Mouse (Mus musculus): ENCODE results near the gene Efcc1. TPM values are rescaled to one million over a fixed set of nuclear protein-coding genes. Genes with fewer than 3 reads are reported as not detected.
A peak's percentile ranks its signal among the peaks of the same experiment; 100 is the strongest.

The Efcc1 gene
- polyA plus RNA-seq, 1 experiment from 2014 or later: 0.46 TPM

GRCm38 (mm10) chr6:87732151-87733011 is 1.7 kb downstream of the Efcc1 start:
- H3K36me3 ChIP-seq: no peaks in the 10 kb centered on the region
- H3K9ac ChIP-seq: no peak overlapping the region
- ATAC-seq (ENCODE audit: insufficient number of reproducible peaks, low FRiP score): no peak
- H3K4me1 ChIP-seq (replicated peaks): peaks cover 37% of the 10 kb centered on the region
- H3K4me3 ChIP-seq: peak overlapping the region; percentile 51
- H3K9me3 ChIP-seq (replicated peaks): no peaks in the 10 kb centered on the region
- WGBS: 4% methylated on average over 52 of the region's 53 CpGs
- peak overlapping the region; percentile 84 for H3K4me2 ChIP-seq
- peaks cover 86% of the 10 kb centered on the region for H3K27me3 ChIP-seq (replicated peaks)
- H3K27ac ChIP-seq (ENCODE audit: poor library complexity, severe bottlenecking): no peak overlapping the region

GRCm38 (mm10) chr6:87733131-87733930 is 2.7 kb downstream of the Efcc1 start:
- no peaks in the 10 kb centered on the region for H3K36me3 ChIP-seq
- WGBS: 29% methylated on average over 14 of the region's 14 CpGs
- no peak overlapping the region for H3K27ac ChIP-seq (ENCODE audit: poor library complexity, severe bottlenecking)
- peaks cover 77% of the 10 kb centered on the region for H3K27me3 ChIP-seq (replicated peaks)
- H3K9ac ChIP-seq: no peak overlapping the region; the same call in 1 of the 2 replicates
- peaks cover 43% of the 10 kb centered on the region for H3K4me1 ChIP-seq (replicated peaks)
- H3K9me3 ChIP-seq (replicated peaks): no peaks in the 10 kb centered on the region
- peak overlapping the region; percentile 51 for H3K4me3 ChIP-seq
- peak overlapping the region; percentile 84 for H3K4me2 ChIP-seq
- ATAC-seq (ENCODE audit: insufficient number of reproducible peaks, low FRiP score): peak; percentile 33

- no peak overlapping the region for H3K4me2 ChIP-seq
- H3K27ac ChIP-seq (ENCODE audit: poor library complexity, severe bottlenecking): no peak overlapping the region
- no peak overlapping the region for H3K9ac ChIP-seq
- H3K27me3 ChIP-seq (replicated peaks): peaks cover 72% of the 10 kb centered on the region
- H3K9me3 ChIP-seq (replicated peaks): no peaks in the 10 kb centered on the region
- peaks cover 50% of the 10 kb centered on the region for H3K4me1 ChIP-seq (replicated peaks)
- no peak overlapping the region for H3K4me3 ChIP-seq
- H3K36me3 ChIP-seq: no peaks in the 10 kb centered on the region
- ATAC-seq (ENCODE audit: insufficient number of reproducible peaks, low FRiP score): no peak
- WGBS: 64% methylated on average over 5 of the region's 5 CpGs
Observed at GRCm38 (mm10) chr6:87734136-87734535, 3.5 kb downstream of the Efcc1 start.

GRCm38 (mm10) chr6:87736923-87737322 is 6.3 kb downstream of the Efcc1 start:
- H3K4me2 ChIP-seq: no peak overlapping the region

GRCm38 (mm10) chr6:87737921-87738626 is 7.4 kb downstream of the Efcc1 start:
- no peak for ATAC-seq (ENCODE audit: insufficient number of reproducible peaks, low FRiP score)
- no peak overlapping the region for H3K27ac ChIP-seq (ENCODE audit: poor library complexity, severe bottlenecking)
- 57% methylated on average over 4 of the region's 4 CpGs for WGBS
- no peaks in the 10 kb centered on the region for H3K9me3 ChIP-seq (replicated peaks)
- H3K9ac ChIP-seq: 0 out of 2 replicates have a peak overlapping the region, but pooled peaks have one; percentile 4
- peaks cover 32% of the 10 kb centered on the region for H3K27me3 ChIP-seq (replicated peaks)
- H3K4me2 ChIP-seq: no peak overlapping the region
- H3K36me3 ChIP-seq: no peaks in the 10 kb centered on the region
- peaks cover 42% of the 10 kb centered on the region for H3K4me1 ChIP-seq (replicated peaks)
- H3K4me3 ChIP-seq: no peak overlapping the region

More at GRCm38 (mm10) chr6:87736923-87737322, 6.3 kb downstream of the Efcc1 start:
- Histone ChIP-seq H3K9ac (no peak overlapping the region), H3K9me3 (replicated peaks) (no peaks in the 10 kb centered on the region), H3K36me3 (no peaks in the 10 kb centered on the region), H3K27me3 (replicated peaks) (peaks cover 44% of the 10 kb centered on the region), H3K27ac (ENCODE audit: poor library complexity, severe bottlenecking) (no peak overlapping the region), H3K4me1 (replicated peaks) (peaks cover 53% of the 10 kb centered on the region), H3K4me3 (no peak overlapping the region)
- 68% methylated on average over 4 of the region's 4 CpGs for WGBS
- ATAC-seq (ENCODE audit: insufficient number of reproducible peaks, low FRiP score): no peak

- H3K36me3 ChIP-seq: no peaks in the 10 kb centered on the region
- peak overlapping the region; percentile 46 for H3K27ac ChIP-seq (ENCODE audit: poor library complexity, severe bottlenecking)
- peaks cover 16% of the 10 kb centered on the region; the same call in 1 of the 2 replicates for H3K27me3 ChIP-seq (replicated peaks)
- H3K9me3 ChIP-seq (replicated peaks): no peaks in the 10 kb centered on the region
- no peak overlapping the region for H3K4me2 ChIP-seq
- ATAC-seq (ENCODE audit: insufficient number of reproducible peaks, low FRiP score): peak; percentile 1; the same call in 1 of the 2 replicates
- no peak overlapping the region for H3K4me3 ChIP-seq
- no peak overlapping the region for H3K9ac ChIP-seq
- H3K4me1 ChIP-seq (replicated peaks): peaks cover 33% of the 10 kb centered on the region
- 21% methylated on average over 6 of the region's 6 CpGs for WGBS
Observed at GRCm38 (mm10) chr6:87739898-87740297, 9.2 kb downstream of the Efcc1 start.

- Histone ChIP-seq H3K9me3 (replicated peaks) (no peaks in the 10 kb centered on the region), H3K9ac (no peak overlapping the region), H3K4me2 (no peak overlapping the region), H3K4me1 (replicated peaks) (peaks cover 33% of the 10 kb centered on the region), H3K27me3 (replicated peaks) (peaks cover 10% of the 10 kb centered on the region; the same call in 1 of the 2 replicates), H3K27ac (ENCODE audit: poor library complexity, severe bottlenecking) (no peak overlapping the region), H3K4me3 (no peak overlapping the region), H3K36me3 (no peaks in the 10 kb centered on the region)
- peak; percentile 40; the same call in 1 of the 2 replicates for ATAC-seq (ENCODE audit: insufficient number of reproducible peaks, low FRiP score)
Observed at GRCm38 (mm10) chr6:87740496-87740895, 9.8 kb downstream of the Efcc1 start.

GRCm38 (mm10) chr6:87741978-87742377 is 11.3 kb downstream of the Efcc1 start:
- Histone ChIP-seq H3K27ac (ENCODE audit: poor library complexity, severe bottlenecking) (no peak overlapping the region), H3K36me3 (no peaks in the 10 kb centered on the region), H3K9me3 (replicated peaks) (no peaks in the 10 kb centered on the region), H3K4me1 (replicated peaks) (peaks cover 38% of the 10 kb centered on the region), H3K27me3 (replicated peaks) (no peaks in the 10 kb centered on the region), H3K4me2 (no peak overlapping the region), H3K4me3 (no peak overlapping the region), H3K9ac (no peak overlapping the region)
- ATAC-seq (ENCODE audit: insufficient number of reproducible peaks, low FRiP score): no peak
- WGBS: 68% methylated on average over 8 of the region's 8 CpGs

GRCm38 (mm10) chr6:87742804-87743203 is 12.1 kb downstream of the Efcc1 start:
- Histone ChIP-seq H3K4me1 (replicated peaks) (peaks cover 37% of the 10 kb centered on the region), H3K4me3 (no peak overlapping the region), H3K9ac (no peak overlapping the region), H3K36me3 (no peaks in the 10 kb centered on the region), H3K27ac (ENCODE audit: poor library complexity, severe bottlenecking) (no peak overlapping the region), H3K4me2 (no peak overlapping the region), H3K9me3 (replicated peaks) (no peaks in the 10 kb centered on the region), H3K27me3 (replicated peaks) (no peaks in the 10 kb centered on the region)
- ATAC-seq (ENCODE audit: insufficient number of reproducible peaks, low FRiP score): no peak
- WGBS: 85% methylated on average over 5 of the region's 5 CpGs

GRCm38 (mm10) chr6:87743281-87743680 is 12.6 kb downstream of the Efcc1 start:
- no peak overlapping the region for H3K27ac ChIP-seq (ENCODE audit: poor library complexity, severe bottlenecking)
- no peak overlapping the region for H3K4me3 ChIP-seq
- no peak overlapping the region for H3K9ac ChIP-seq
- no peaks in the 10 kb centered on the region for H3K27me3 ChIP-seq (replicated peaks)
- H3K36me3 ChIP-seq: no peaks in the 10 kb centered on the region
- no peak for ATAC-seq (ENCODE audit: insufficient number of reproducible peaks, low FRiP score)
- peaks cover 32% of the 10 kb centered on the region for H3K4me1 ChIP-seq (replicated peaks)
- WGBS: 69% methylated on average over 5 of the region's 5 CpGs
- no peaks in the 10 kb centered on the region for H3K9me3 ChIP-seq (replicated peaks)
- H3K4me2 ChIP-seq: no peak overlapping the region

GRCm38 (mm10) chr6:87744632-87745031 is 14.0 kb downstream of the Efcc1 start:
- H3K27ac ChIP-seq (ENCODE audit: poor library complexity, severe bottlenecking): no peak overlapping the region
- peaks cover 20% of the 10 kb centered on the region for H3K4me1 ChIP-seq (replicated peaks)
- no peak for ATAC-seq (ENCODE audit: insufficient number of reproducible peaks, low FRiP score)
- H3K4me2 ChIP-seq: no peak overlapping the region
- no peaks in the 10 kb centered on the region for H3K9me3 ChIP-seq (replicated peaks)
- H3K36me3 ChIP-seq: no peaks in the 10 kb centered on the region
- no peak overlapping the region for H3K9ac ChIP-seq
- H3K4me3 ChIP-seq: no peak overlapping the region
- WGBS: 74% methylated on average over 3 of the region's 3 CpGs
- H3K27me3 ChIP-seq (replicated peaks): no peaks in the 10 kb centered on the region

Data from heart, embryonic 12.5 days (tissue).